Mouse (Mus musculus) spleen, adult 10 weeks (tissue): Measurements from ENCODE around the gene Gm10073. TPM values are rescaled to one million over a fixed set of nuclear protein-coding genes. Genes with fewer than 3 reads are reported as not detected.

Experiments used
- polyA plus RNA-seq: library from polyadenylated mRNA; stranded (reverse); fragments of 350-450 nt; fragmentation: Illumina TruSeq; extraction: RNeasy Lipid Tissue Mini Kit (QIAGEN cat#74804); gene quantifications from one replicate; pipeline ENCODE4 v1.2.3, GENCODE M21; 2015; ENCODE audit warnings: low replicate concordance; ENCODE audit not compliant: insufficient read depth

Gene Gm10073
- 4.0 TPM for polyA plus RNA-seq

DNA sequence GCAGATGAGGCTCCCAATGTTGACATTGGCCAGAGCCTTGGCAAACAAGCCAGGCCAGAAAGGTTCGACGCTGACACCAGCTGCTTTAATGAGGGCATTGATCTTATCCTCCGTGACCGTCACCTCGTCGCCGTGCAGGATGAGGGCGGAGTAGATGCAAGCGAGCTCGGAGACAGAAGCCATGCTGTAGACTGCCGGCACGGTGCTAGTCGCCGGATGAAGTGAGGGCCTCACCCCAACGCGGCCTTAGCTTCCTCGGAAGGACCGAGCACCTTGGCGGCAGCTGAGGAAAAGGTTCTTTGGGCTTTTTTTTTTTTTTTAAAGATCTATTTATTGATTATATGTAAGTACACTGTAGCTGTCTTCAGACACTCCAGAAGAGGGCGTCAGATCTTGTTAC is at the start of gene Gm10073:
Gene Gm10073 (minus strand): TSS at position 294 of the 400 bp plus-strand sequence.

DNA sequence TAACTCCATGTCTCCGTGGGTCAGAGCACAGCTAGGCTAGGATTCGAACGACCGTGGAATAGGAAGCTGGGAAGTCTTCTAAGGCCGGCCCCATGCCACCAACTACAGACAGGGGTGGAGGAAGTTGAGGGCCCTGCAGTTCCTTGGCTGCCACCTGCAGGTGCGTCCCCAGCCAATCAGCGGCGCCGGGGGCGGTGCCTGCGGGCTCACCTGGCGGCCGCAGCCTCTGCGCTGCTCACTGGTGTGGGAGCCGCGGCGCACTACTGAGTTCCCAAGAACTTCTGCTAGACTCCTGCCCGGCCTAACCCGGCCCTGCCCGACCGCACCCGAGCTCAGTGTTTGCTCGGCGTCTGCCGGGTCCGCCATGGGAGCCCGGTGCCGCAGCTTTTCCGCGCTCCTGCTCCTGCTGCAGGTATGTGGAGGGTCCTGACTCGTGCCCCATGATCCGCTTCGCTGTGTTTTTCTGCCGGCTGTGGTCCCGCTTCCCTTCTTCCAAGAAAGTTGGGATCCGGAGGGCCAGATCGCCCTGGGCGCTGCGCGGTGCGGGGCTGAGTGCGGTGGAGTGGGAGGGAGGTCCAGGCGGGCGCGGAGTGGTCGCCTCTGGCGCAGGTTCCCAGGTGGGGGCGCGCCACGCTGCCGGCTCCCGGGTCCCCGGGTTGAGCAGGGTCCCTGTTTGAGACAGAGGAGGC is 30.0 kb upstream of the Gm10073 start, which contains the start of gene Cdh1:
Gene Cdh1 (plus strand): TSS at position 221 of the 689 bp plus-strand sequence.

Other genes with a start within 250 kb of the Gm10073 start
- 0.50 TPM for gene Smpd3, start 235.5 kb downstream of the Gm10073 start, polyA plus RNA-seq
- gene Zfp90, start 158.1 kb downstream of the Gm10073 start, polyA plus RNA-seq: 23.4 TPM
- gene 6030452D12Rik, start 72.9 kb downstream of the Gm10073 start, polyA plus RNA-seq: not detected
- 0.97 TPM for gene Cdh3, start 62.6 kb downstream of the Gm10073 start, polyA plus RNA-seq
- gene Cdh1, start 29.9 kb upstream of the Gm10073 start, polyA plus RNA-seq: 1.5 TPM
- gene Tango6, start 109.6 kb upstream of the Gm10073 start, polyA plus RNA-seq: 3.7 TPM